Mouse (Mus musculus) left cerebral cortex, postnatal 36 days (tissue): Measurements from ENCODE around the gene Wnt3a. TPM values are rescaled to one million over a fixed set of nuclear protein-coding genes. Genes with fewer than 3 reads are reported as not detected.
"Not testable (repeated sequence)": the region's sequence is repeated elsewhere in the genome, so short reads cannot be mapped to it uniquely, and the experiment has no call there.

Source experiments
- DNase-seq, 2 experiments: peaks; one replicate each; pipeline ENCODE4 v3.0.0; 2021 to 2022; ENCODE audit warnings: low spot score in 2 of 2, mixed read lengths in 1 of 2
- intact Hi-C: fragments of 180-260 bp; cut with DNase I; formaldehyde crosslinking; loops from one replicate; pipeline ENCODE4 v1.15.1; 2025
- total RNA-seq, 2 experiments: library from RNA; stranded (reverse); gene quantifications; 2 replicates each; pipeline ENCODE4 v1.2.3; 2021

Wnt3a gene
- total RNA-seq, 2 experiments from 2014 or later, result not detected

DNA sequence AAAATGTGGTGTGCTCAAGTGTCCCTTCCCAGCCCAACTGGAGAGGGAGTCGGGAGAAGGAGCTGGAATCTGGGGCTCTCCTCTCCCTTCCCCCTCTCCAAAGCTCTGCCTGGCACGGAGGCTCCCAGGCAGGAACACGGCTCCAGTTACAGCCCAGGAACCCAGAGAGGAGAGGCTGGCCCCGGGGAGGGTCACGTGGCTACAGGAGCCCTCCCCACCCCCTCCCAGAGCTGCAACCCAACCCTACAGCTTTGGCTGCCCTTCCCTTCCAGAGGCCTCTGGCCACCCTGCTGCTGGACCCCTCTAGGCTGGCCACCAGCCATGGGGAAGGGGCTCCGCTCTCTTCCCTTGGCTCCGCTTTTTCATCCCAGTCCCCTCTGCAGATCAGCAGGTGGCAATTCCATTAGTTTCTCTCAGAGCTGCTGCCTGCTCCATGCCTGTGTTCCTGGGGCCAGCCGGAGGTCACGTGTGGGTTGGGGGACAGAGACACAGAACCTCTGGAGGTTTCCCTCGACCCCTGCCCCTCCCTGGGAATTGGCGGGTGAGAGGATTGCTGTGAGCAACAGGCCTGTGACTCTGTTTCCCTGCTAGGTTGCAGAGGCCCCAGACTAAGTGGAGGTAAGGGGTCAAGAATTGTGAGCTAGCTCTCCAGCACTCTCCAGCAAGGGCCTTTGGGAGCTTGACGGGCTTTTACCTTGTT is 18.7 kb upstream of the Wnt3a start:
- DNase-seq, result no peak
- intact Hi-C loops, result loop anchor here (2.0 to 5.0 kb wide), 2 partner anchors 22 to 118 kb away; no protein-coding TSS in a partner anchor

DNA sequence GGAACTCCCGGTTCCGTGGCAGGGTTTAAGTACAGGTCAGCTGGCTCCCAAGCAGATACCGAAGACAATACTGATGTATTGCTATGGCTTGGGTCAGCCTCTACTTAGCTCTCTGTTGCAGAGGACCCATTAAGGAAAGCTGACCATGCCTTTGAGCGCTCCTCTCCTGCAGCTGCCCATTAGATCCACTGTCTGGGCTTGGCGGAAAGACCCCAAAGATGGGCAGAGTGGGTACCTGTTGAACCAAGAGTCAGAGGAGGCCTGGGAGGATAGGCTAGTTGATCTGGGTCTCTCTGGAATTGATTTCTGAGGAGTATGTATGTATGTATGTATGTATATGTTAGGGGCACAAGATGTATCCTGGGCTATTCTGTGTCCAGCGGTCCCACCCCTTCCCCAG is 18.1 kb upstream of the Wnt3a start:
- no peak for DNase-seq
- intact Hi-C loops, result loop anchor here (2.0 to 5.0 kb wide), 2 partner anchors 22 to 119 kb away; no protein-coding TSS in a partner anchor

DNA sequence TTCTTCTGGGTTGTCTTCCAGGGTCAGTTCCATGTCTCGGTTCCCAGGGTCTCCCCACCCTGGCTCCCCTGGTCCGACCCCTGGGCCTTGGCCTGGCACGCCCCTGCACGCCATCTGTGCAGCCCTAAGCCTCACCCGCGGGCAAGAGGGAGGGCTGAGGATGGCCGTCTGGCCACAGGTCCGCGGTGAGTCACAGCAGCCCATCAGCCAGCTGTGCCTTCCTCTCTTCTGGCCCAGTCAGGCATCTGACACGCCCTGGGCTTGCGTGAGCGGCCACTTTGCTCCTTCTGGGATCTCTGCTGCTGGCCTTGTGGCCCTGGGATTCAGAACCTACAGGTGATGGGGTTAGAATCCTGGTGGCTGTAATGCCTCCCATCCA is 17.6 kb upstream of the Wnt3a start:
- intact Hi-C loops, result loop anchor here (2.0 to 5.0 kb wide), 2 partner anchors 23 to 119 kb away; no protein-coding TSS in a partner anchor
- no peak for DNase-seq

- intact Hi-C loops, result loop anchor here (1.0 to 5.0 kb wide), 4 partner anchors 23 to 175 kb away; no protein-coding TSS in a partner anchor
- DNase-seq, result peak; percentile 73 to 76
Measured at GRCm38 (mm10) chr11:59307422-59308163, 17.0 kb upstream of the Wnt3a start.

- intact Hi-C loops, result loop anchor here (1.0 to 5.0 kb wide), 3 partner anchors 32 to 176 kb away; no protein-coding TSS in a partner anchor
- DNase-seq, result peak; percentile 51 to 54
Measured at GRCm38 (mm10) chr11:59306461-59307421, 16.2 kb upstream of the Wnt3a start, which contains the start of gene Wnt9a. TSS of gene Wnt9a (plus strand) at chr11:59306928.

DNA sequence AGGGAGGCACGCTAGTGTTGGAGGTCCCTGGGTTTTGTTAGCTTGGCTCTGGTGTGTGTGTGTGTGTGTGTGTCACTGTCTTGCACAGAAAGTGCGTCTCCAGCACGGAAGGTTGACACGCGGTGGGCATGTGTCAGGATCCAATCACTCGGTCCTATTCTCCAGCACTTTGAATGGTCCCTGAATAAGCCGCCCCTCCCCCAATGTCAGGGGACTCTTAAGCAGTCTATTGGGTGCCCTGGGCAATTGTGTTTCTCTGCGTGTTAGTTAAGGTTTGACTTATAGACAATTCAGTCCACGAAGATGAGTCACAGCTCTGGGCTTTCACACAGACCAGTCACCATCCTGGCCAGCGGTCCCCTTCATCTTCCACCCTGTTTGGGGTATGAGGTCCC is 15.3 kb upstream of the Wnt3a start:
- intact Hi-C loops, result loop anchor here (2.0 to 5.0 kb wide), 2 partner anchors 121 to 177 kb away; no protein-coding TSS in a partner anchor
- no peak for DNase-seq

- DNase-seq, result peak; percentile 67 to 79
- intact Hi-C loops, result loop anchor here (5.0 kb wide), 1 partner anchor 122 kb away; no protein-coding TSS in a partner anchor
Measured at GRCm38 (mm10) chr11:59305008-59305820, 14.7 kb upstream of the Wnt3a start.

- intact Hi-C loops, result no loop called here
- peak; percentile 82 to 84 for DNase-seq
Measured at GRCm38 (mm10) chr11:59302700-59303569, 12.4 kb upstream of the Wnt3a start.

GRCm38 (mm10) chr11:59301053-59301452 is 10.5 kb upstream of the Wnt3a start:
- intact Hi-C loops, DNase-seq: not testable (repeated sequence)

DNA sequence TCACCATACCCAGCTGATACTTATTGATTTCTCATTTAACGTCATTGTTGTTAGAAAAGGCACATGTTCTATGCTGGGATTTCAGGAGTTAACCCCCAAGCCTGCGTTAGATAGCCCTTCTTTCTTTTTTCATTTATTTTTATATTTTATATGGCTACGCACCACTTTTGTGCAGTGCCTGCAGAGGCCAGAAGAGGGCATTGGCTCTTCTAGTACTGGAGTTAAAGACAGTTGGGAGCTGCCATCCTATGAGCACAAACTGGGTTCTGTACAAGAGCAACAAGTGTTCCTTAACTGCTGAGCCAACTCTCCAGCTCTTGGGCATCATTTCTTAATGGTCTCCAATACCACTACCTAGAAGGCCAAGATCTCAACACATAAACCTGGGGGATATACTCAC is 9.6 kb upstream of the Wnt3a start:
- no peak for DNase-seq
- intact Hi-C loops, result no loop called here

DNA sequence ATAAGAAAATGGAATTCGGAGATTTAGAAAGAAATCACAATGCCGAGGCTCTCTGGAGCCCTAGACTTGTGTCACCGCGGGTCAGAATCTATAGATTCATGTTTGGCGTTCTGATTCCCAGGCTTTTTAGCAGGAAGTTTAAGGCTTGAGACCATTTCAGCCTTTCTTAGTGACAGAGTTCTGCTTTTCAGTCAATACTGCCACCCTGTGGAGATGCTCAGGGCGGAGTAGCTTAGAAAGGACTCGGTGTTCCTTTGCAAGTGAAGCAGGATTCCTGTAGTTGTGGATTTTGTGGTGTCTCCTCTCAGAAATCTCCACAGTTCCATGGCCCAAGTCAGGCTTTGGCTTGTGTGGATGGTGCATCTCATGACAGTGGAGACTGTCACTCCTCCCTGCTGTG is 7.4 kb upstream of the Wnt3a start:
- intact Hi-C loops, result loop anchor here (5.0 kb wide), 1 partner anchor 381 kb away; the partner anchor contains the start of gene Btnl10
- DNase-seq, result peak in 1 of 2 experiments; percentile 59

GRCm38 (mm10) chr11:59293616-59294015 is 3.1 kb upstream of the Wnt3a start:
- intact Hi-C loops, result loop anchor here (2.0 kb wide), 1 partner anchor 55 kb away; no protein-coding TSS in a partner anchor
- no peak for DNase-seq

GRCm38 (mm10) chr11:59289706-59290105 is 846 bp downstream of the Wnt3a start:
- no peak for DNase-seq
- intact Hi-C loops, result loop anchor here (2.0 kb wide), 1 partner anchor 49 kb away; no protein-coding TSS in a partner anchor

GRCm38 (mm10) chr11:59284146-59284545 is 6.4 kb downstream of the Wnt3a start:
- intact Hi-C loops, result no loop called here
- no peak for DNase-seq

GRCm38 (mm10) chr11:59282933-59283332 is 7.6 kb downstream of the Wnt3a start:
- DNase-seq, result no peak
- intact Hi-C loops, result no loop called here

DNA sequence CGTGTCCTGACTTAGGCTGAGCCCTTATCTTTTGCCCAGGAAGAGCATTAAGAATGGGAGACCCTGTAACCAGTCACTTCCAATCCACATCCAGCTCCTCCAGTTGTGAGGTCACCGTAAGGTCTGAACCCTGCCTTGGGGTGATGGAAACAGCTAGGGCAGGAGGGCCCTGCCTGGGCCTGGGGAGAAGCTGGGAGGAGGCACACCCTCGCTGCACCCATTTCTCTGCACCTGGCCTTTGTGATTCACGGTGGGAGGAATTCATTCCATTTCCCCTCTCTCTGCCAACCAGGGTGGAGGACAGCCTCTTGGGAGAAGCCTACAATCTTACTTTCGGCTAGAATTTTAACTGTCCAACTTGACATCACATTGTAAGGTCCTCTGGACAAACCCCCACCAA is 8.4 kb downstream of the Wnt3a start:
- DNase-seq, result no peak
- intact Hi-C loops, result no loop called here

GRCm38 (mm10) chr11:59278047-59278446 is 12.5 kb downstream of the Wnt3a start:
- intact Hi-C loops, result no loop called here
- DNase-seq, result no peak
